Mouse (Mus musculus) heart, embryonic 15.5 days (tissue): ENCODE data around the gene Idh2. TPM values are rescaled to one million over a fixed set of nuclear protein-coding genes. Genes with fewer than 3 reads are reported as not detected.
A peak's percentile ranks its signal among the peaks of the same experiment; 100 is the strongest.
"Not testable (repeated sequence)": the region's sequence is repeated elsewhere in the genome, so short reads cannot be mapped to it uniquely, and the experiment has no call there.

Experiments used
- ATAC-seq: fragments of 200-750 bp; cut with Nextera tagmentation; replicated peaks from 2 replicates; pipeline ENCODE4 v1.8.0; 2017; ENCODE audit warnings: low read depth, moderate TSS enrichment; ENCODE audit not compliant: insufficient number of reproducible peaks, insufficient read depth, low FRiP score
- H3K27ac ChIP-seq: fragments of 300-500 bp; sonication (generic); 2 replicates; pipeline ENCODE4 v1.5.1; 2015; ENCODE audit warnings: mild to moderate bottlenecking, inconsistent platforms
- H3K27me3 ChIP-seq: fragments of 300-500 bp; sonication (generic); 2 replicates; pipeline ENCODE4 v1.6.1; 2015; ENCODE audit warnings: inconsistent platforms
- H3K36me3 ChIP-seq: fragments of 300-500 bp; sonication (generic); 2 replicates; pipeline ENCODE4 v1.6.1; 2015; ENCODE audit warnings: mild to moderate bottlenecking, inconsistent platforms
- H3K4me1 ChIP-seq: fragments of 300-500 bp; sonication (generic); replicated peaks from 2 replicates; pipeline ENCODE4 v1.6.1; 2015; ENCODE audit warnings: inconsistent platforms
- H3K4me2 ChIP-seq: fragments of 300-500 bp; sonication (generic); 2 replicates; pipeline ENCODE4 v1.6.1; 2015; ENCODE audit warnings: inconsistent platforms, mild to moderate bottlenecking, moderate library complexity
- H3K4me3 ChIP-seq: fragments of 300-500 bp; sonication (generic); 2 replicates; pipeline ENCODE4 v1.5.1; 2015; ENCODE audit warnings: mild to moderate bottlenecking, inconsistent platforms
- H3K9ac ChIP-seq: fragments of 300-500 bp; sonication (generic); 2 replicates; pipeline ENCODE4 v1.6.1; 2015; ENCODE audit warnings: mild to moderate bottlenecking, inconsistent platforms
- H3K9me3 ChIP-seq: fragments of 300-500 bp; sonication (generic); replicated peaks from 2 replicates; pipeline ENCODE4 v1.6.1; 2016; ENCODE audit warnings: inconsistent platforms
- WGBS: fragments of 180-500 bp; shearing (Covaris S2); methylation state at CpG from one replicate; pipeline ENCODE4 v1.1.7; 2015; ENCODE audit warnings: mixed read lengths; 5-methylcytosine and 5-hydroxymethylcytosine counted together
- polyA plus RNA-seq: library from polyadenylated mRNA; unstranded; fragments of >200 nt; fragmentation: Nextera tagmentation; extraction: Ambion mirVana; gene quantifications from 2 replicates; pipeline ENCODE4 v1.2.1, GENCODE M21; 2015

Gene Idh2
- polyA plus RNA-seq, 1 experiment from 2014 or later, result 2,234 TPM

DNA sequence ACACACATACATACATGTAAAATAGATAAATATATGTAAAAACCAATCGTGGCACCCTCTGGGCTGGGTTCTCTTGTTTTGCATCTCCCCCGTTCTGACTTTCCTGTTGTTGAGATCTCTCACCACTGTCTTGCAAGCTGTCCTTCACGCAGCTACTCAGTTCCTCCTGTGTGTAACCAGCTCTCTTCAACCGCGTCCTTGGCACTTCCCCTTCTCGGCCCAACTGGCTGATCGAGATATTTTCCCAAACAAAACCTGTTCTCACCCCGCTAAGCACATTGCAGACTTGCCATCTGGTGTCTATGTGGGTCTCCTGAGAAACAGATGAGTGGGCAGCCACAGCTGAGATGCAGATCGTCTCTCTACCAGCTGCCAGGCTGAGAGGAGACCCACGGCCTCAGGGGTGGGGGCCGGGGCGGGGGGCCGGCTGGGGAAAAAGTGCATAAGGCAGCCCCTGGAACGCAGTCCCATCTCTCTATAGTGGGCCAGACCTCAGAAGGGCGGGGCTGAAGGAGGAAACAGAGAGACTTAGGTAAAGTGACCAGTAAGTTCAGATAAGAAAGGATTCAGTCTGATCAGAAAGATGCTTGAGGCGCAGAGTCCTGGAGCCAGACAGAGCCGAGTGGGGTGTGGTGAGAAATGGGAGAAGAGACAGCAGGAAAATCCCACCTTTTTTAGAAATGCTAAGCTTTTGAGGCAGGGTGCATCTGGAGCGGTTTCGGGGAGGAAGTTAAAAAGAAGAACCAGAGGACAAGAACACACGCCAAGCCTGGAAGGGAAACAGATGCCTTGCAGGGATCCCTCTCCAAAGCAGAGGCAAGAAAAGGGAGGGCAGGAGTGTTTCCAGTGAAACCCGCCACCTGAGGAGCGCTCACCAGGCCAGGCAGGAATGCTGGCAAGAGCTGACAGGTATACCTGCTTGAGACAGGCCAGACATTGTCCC lies 28.4 kb upstream of the Idh2 start:
- no peaks in the 10 kb centered on the region for H3K36me3 ChIP-seq
- no peak for ATAC-seq
- H3K9ac ChIP-seq, result no peak overlapping the region
- H3K27ac ChIP-seq, result peak overlapping the region; percentile 17; the same call in 1 of the 2 replicates
- peaks cover 11% of the 10 kb centered on the region for H3K4me1 ChIP-seq
- H3K27me3 ChIP-seq, result no peaks in the 10 kb centered on the region
- WGBS, result 35% methylated on average over 22 of the region's 22 CpGs
- H3K4me3 ChIP-seq, result no peak overlapping the region
- H3K9me3 ChIP-seq, result no peaks in the 10 kb centered on the region
- H3K4me2 ChIP-seq, result no peak overlapping the region

- no peak overlapping the region for H3K4me2 ChIP-seq
- peaks cover 3% of the 10 kb centered on the region; the same call in 1 of the 2 replicates for H3K9me3 ChIP-seq
- ATAC-seq, result 0 out of 2 replicates have a peak, but pooled peaks have one; percentile 31
Measured at GRCm38 (mm10) chr7:80140815-80141214, 25.6 kb upstream of the Idh2 start.

DNA sequence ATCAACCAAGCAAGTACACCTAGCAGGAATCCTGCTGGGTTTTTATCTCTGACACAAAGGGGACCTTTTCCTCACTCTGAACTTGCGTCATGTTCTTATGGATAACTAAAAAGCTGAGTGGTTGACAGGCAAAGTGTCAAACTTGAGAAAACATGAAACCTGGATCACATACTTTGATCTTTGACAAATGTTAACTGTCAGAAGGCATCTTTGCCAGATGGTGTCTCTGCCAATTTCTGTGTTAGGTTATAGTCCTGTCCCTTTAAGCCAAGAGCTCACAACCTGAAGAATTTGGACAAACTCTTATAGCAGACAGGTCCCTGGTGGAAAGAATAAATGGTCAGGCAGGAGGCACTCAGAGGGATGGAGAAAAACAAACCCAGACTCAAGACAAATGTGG lies 23.2 kb upstream of the Idh2 start:
- ATAC-seq, result no peak
- no peak overlapping the region for H3K4me2 ChIP-seq
- no peaks in the 10 kb centered on the region for H3K36me3 ChIP-seq
- no peak overlapping the region for H3K9ac ChIP-seq
- H3K27me3 ChIP-seq, result no peaks in the 10 kb centered on the region
- no peak overlapping the region for H3K4me3 ChIP-seq
- WGBS, result 81% methylated on average over 1 of the region's 1 CpGs
- peaks cover 3% of the 10 kb centered on the region; the same call in 1 of the 2 replicates for H3K9me3 ChIP-seq
- H3K4me1 ChIP-seq, result peaks cover 21% of the 10 kb centered on the region
- H3K27ac ChIP-seq, result no peak overlapping the region

More at GRCm38 (mm10) chr7:80140815-80141214, 25.6 kb upstream of the Idh2 start:
- 16% methylated on average over 9 of the region's 9 CpGs for WGBS
- peaks cover 11% of the 10 kb centered on the region for H3K4me1 ChIP-seq
- H3K9ac ChIP-seq, result peak overlapping the region; percentile 29; the same call in 1 of the 2 replicates
- no peaks in the 10 kb centered on the region for H3K27me3 ChIP-seq
- no peak overlapping the region for H3K4me3 ChIP-seq
- H3K27ac ChIP-seq, result 0 out of 2 replicates have a peak overlapping the region, but pooled peaks have one; percentile 10
- no peaks in the 10 kb centered on the region for H3K36me3 ChIP-seq

- ATAC-seq, result no peak
- peak overlapping the region; percentile 95 for H3K27ac ChIP-seq
- no peaks in the 10 kb centered on the region for H3K36me3 ChIP-seq
- H3K4me3 ChIP-seq, result no peak overlapping the region
- no peak overlapping the region for H3K9ac ChIP-seq
- 23% methylated on average over 1 of the region's 1 CpGs for WGBS
- peak overlapping the region; percentile 36; the same call in 1 of the 2 replicates for H3K4me2 ChIP-seq
- H3K27me3 ChIP-seq, result no peaks in the 10 kb centered on the region
- peaks cover 27% of the 10 kb centered on the region for H3K4me1 ChIP-seq
- peaks cover 3% of the 10 kb centered on the region; the same call in 1 of the 2 replicates for H3K9me3 ChIP-seq
Measured at GRCm38 (mm10) chr7:80135173-80135532, 20.0 kb upstream of the Idh2 start.

DNA sequence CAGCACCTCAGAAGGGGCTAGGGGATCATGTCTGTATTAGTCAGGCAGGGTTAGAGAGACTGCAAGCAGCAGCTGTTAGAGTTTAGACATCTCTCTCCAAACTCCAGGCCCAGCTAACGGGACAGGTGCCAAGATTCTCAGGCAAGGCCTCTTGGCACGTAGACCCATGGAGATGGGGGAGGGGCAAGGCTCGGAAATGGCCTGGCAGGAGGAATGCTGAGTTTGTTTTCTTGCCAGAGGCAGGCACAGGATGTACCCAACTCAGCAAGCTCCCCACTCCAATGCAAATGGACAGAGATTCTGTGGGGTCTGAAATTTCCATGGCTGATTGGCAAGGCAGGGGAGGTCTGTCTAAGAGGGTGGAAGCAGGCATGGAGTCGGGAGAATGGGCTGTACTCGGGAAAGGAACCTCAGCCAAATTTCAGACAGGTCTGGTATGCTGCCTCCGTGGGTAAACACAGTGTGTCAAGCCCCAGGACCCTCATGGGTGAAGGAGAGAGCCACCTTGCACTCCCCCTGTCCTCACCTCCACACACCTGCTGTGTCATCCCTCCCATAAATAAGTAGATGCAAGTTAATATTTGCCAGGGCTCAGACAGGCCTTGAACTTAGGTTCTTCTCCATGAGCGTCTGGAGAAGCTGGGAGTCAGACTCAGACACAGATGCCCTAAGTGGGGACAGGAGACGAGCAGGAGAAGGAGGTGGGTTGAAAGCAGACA lies 19.4 kb upstream of the Idh2 start:
- Histone ChIP-seq H3K4me2 (peak overlapping the region; percentile 36), H3K4me3 (no peak overlapping the region), H3K27me3 (no peaks in the 10 kb centered on the region), H3K27ac (peak overlapping the region; percentile 95), H3K9me3 (peaks cover 3% of the 10 kb centered on the region; the same call in 1 of the 2 replicates), H3K9ac (peak overlapping the region; percentile 27; the same call in 1 of the 2 replicates), H3K36me3 (no peaks in the 10 kb centered on the region), H3K4me1 (peaks cover 31% of the 10 kb centered on the region)
- 23% methylated on average over 8 of the region's 8 CpGs for WGBS
- ATAC-seq, result peak; percentile 76

- WGBS, result 56% methylated on average over 9 of the region's 9 CpGs
- no peak for ATAC-seq
- H3K9ac ChIP-seq, result no peak overlapping the region
- no peak overlapping the region for H3K4me2 ChIP-seq
- no peaks in the 10 kb centered on the region for H3K27me3 ChIP-seq
- H3K27ac ChIP-seq, result 0 out of 2 replicates have a peak overlapping the region, but pooled peaks have one; percentile 2
- H3K36me3 ChIP-seq, result no peaks in the 10 kb centered on the region
- H3K4me3 ChIP-seq, result no peak overlapping the region
- peaks cover 41% of the 10 kb centered on the region for H3K4me1 ChIP-seq
- peaks cover 3% of the 10 kb centered on the region; the same call in 1 of the 2 replicates for H3K9me3 ChIP-seq
Measured at GRCm38 (mm10) chr7:80132541-80132940, 17.3 kb upstream of the Idh2 start.

- not testable (repeated sequence) for H3K36me3 ChIP-seq, H3K4me3 ChIP-seq, H3K9ac ChIP-seq, H3K27me3 ChIP-seq, ATAC-seq, H3K9me3 ChIP-seq, H3K4me2 ChIP-seq
- WGBS, result 69% methylated on average over 7 of the region's 7 CpGs
- peaks cover 41% of the 10 kb centered on the region for H3K4me1 ChIP-seq
- peak overlapping the region; percentile 98 for H3K27ac ChIP-seq
Measured at GRCm38 (mm10) chr7:80131315-80131714, 16.1 kb upstream of the Idh2 start.

DNA sequence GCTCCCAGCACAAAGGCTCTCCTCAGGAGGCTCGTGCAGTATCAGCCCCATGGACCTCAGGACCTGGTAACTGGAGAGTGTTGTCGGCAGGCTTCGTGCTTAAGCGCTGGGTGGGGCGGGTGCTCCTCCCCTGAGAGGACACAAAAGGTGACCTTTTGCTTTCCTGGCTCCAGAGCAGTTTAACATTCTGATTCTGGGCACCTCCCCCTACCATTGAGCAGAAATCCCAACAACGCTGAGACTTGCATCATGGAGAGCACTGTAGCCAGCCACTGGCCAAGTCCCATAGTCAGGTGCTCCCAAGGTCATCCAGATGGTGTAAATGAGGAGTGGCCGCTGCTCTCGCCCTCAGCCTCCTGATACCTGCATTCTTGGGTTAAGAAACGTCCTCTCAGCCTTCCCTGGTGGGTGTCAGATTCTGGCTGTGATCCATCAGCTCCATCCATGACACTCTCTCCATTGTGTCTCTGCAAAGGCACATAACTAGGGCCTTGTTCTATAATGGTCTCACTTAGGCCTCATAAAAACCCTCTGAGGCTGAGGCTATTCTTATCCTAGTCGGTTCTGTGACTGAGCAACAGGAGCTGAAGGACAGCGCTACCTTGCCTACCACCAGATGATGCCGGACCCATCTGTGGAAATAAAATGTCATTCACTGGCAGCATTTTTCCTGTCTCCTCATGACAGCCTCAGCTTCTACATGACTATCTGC lies 15.3 kb upstream of the Idh2 start:
- no peaks in the 10 kb centered on the region for H3K27me3 ChIP-seq
- H3K9ac ChIP-seq, result peak overlapping the region; percentile 30; the same call in 1 of the 2 replicates
- H3K9me3 ChIP-seq, result no peaks in the 10 kb centered on the region
- H3K4me3 ChIP-seq, result no peak overlapping the region
- H3K27ac ChIP-seq, result peak overlapping the region; percentile 98
- peak; percentile 81 for ATAC-seq
- H3K4me2 ChIP-seq, result peak overlapping the region; percentile 30; the same call in 1 of the 2 replicates
- H3K4me1 ChIP-seq, result peaks cover 41% of the 10 kb centered on the region
- no peaks in the 10 kb centered on the region for H3K36me3 ChIP-seq
- 27% methylated on average over 12 of the region's 12 CpGs for WGBS

DNA sequence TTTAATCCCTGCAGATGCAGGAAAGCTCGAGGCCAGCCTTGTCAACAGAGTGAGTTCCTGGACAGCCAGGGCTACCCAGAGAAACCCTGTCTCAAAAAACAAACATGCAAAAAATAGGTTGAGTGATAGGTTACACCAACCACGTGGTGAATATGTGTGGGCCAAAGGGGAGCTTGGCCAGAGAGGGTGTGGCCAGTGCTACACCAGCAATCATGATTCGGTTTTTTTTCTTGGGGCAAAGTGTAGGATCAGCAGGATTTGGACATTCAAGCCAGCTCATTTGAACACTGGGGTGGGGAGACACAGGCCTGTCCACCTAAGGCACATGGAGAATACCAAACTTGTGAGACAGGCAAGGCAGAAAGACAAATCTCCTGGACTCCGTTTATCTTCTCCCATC lies 14.1 kb upstream of the Idh2 start:
- Histone ChIP-seq H3K27ac (peak overlapping the region; percentile 98), H3K27me3 (no peaks in the 10 kb centered on the region), H3K9ac (peak overlapping the region; percentile 27; the same call in 1 of the 2 replicates), H3K4me2 (no peak overlapping the region), H3K4me3 (no peak overlapping the region), H3K36me3 (no peaks in the 10 kb centered on the region), H3K9me3 (no peaks in the 10 kb centered on the region), H3K4me1 (peaks cover 32% of the 10 kb centered on the region)
- 51% methylated on average over 4 of the region's 4 CpGs for WGBS
- ATAC-seq, result no peak

DNA sequence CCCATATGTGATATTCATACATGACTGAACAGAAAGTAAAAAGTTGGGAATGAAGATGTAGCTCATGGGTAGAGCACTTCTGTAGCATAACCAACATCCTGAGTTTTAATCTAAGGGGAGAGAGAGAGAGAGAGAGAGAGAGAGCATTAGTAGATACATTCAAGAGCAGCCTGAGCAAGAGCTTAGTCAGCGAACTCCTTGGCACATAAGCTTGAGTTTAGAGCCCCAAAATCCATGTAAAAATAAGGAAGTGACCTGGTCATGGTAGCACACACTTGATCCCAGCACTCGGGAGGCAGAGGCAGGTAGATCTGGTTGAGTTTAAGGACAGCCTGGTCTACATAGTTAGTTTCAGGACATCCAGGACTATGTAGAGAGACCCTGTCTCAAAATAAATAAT lies 8.5 kb upstream of the Idh2 start:
- Histone ChIP-seq H3K9me3 (no peaks in the 10 kb centered on the region), H3K4me3 (no peak overlapping the region), H3K36me3 (no peaks in the 10 kb centered on the region), H3K4me1 (peaks cover 44% of the 10 kb centered on the region), H3K9ac (no peak overlapping the region), H3K27ac (0 out of 2 replicates have a peak overlapping the region, but pooled peaks have one; percentile 17), H3K4me2 (no peak overlapping the region), H3K27me3 (no peaks in the 10 kb centered on the region)
- WGBS, result 88% methylated on average over 2 of the region's 2 CpGs
- ATAC-seq, result no peak
